Mouse (Mus musculus) liver, adult (tissue): Measurements from ENCODE around the gene Gm5108.

Experiments
- GATA4 ChIP-seq: IDR thresholded peaks from 2 replicates; pipeline ENCODE4 v1.6.1; 2014; ENCODE audit warnings: mild to moderate bottlenecking, low read length; ENCODE audit not compliant: insufficient replicate concordance

Gene Gm5108

GRCm38 (mm10) chr5:68002611-68003010, 61.1 kb downstream of the Gm5108 start:
- no peak for TF ChIP-seq GATA4

- TF ChIP-seq GATA4: no peak
Observed at GRCm38 (mm10) chr5:68003904-68004303, 62.4 kb downstream of the Gm5108 start.

DNA sequence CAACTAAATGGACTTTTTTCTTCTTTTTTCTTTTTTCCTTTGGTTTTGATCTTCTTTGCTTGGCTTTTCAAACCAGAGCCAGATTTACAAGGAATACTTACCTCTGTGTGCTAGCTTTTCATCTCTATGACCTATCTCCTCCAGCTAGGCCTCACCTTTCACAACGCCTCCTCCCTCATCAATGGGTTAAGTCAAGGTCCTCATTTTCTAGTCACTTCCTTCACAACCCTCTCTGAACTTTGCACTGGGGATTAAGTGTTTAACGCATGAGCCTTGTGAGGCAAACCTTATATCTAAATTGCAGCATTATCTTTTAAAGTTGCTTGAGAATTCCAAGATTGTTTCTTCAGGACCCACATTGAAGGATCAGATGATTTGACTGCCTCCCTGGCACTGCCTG, 63.0 kb downstream of the Gm5108 start:
- TF ChIP-seq GATA4: no peak

DNA sequence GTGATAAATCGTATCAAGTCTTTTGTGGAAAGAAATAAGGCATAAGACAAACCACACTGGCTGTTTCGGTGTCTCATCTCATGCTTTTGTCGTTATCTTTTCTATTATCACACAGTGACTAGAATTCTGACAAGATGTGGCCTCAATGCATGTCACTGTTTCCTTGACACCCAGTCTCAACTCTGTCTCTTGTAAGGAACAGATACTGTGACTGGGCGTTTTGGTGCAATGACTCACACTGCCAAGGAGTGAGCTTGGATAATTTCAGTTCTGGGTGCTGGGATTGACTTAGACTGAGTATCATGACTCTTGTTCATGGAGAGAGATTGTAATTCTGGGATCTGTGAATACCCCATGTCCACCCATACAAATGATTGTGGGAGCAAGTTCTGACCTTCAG, 65.6 kb downstream of the Gm5108 start:
- no peak for TF ChIP-seq GATA4

DNA sequence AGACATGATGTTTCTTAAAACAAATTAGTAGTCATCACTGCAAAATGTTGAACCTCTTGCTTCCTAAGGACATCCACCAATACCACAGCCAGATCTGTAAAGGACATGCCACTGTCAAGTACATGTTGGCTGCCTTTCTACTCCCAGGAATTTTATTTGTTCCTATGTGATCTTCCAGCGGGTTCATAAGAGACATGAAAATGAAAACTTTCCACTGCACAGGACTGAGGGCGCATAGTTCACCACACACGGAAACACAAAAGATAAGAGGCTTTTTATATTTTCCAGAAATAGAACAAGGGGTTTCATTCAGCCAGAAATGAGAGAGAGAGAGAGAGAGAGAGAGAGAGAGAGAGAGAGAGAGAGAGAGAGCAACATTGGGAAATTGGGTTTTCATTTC, 70.1 kb downstream of the Gm5108 start:
- TF ChIP-seq GATA4: peak; percentile 43; the same call in 1 of the 2 replicates

DNA sequence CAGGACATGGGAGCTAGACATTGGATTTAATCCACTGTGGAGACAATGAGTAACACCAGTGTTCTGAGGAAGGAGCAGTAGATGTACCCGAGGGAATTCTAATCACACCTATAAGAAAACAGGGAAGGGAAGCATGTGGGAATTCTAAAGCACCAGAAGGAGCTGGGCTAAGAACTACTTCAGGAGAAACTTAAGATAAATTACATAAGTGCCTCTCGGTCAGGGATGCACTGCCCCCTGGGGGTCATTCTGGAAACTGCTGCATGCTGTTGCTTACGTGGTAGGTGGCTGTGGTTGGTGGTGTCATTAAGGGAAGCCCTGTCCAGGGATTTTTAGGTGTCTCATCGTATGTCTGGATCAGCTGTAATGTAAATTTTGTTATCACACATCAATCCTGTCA, 71.1 kb downstream of the Gm5108 start:
- no peak for TF ChIP-seq GATA4

GRCm38 (mm10) chr5:68020870-68021269, 79.4 kb downstream of the Gm5108 start:
- TF ChIP-seq GATA4: no peak
